Mouse (Mus musculus) urinary bladder, postnatal 10 days (tissue): ENCODE measurements around the gene Pofut1.
"Not testable (repeated sequence)": the region's sequence is repeated elsewhere in the genome, so short reads cannot be mapped to it uniquely, and the experiment has no call there.

Source experiments
- DNase-seq: peaks from one replicate; pipeline ENCODE4 v3.0.0; 2022; ENCODE audit warnings: low spot score

The Pofut1 gene

DNA sequence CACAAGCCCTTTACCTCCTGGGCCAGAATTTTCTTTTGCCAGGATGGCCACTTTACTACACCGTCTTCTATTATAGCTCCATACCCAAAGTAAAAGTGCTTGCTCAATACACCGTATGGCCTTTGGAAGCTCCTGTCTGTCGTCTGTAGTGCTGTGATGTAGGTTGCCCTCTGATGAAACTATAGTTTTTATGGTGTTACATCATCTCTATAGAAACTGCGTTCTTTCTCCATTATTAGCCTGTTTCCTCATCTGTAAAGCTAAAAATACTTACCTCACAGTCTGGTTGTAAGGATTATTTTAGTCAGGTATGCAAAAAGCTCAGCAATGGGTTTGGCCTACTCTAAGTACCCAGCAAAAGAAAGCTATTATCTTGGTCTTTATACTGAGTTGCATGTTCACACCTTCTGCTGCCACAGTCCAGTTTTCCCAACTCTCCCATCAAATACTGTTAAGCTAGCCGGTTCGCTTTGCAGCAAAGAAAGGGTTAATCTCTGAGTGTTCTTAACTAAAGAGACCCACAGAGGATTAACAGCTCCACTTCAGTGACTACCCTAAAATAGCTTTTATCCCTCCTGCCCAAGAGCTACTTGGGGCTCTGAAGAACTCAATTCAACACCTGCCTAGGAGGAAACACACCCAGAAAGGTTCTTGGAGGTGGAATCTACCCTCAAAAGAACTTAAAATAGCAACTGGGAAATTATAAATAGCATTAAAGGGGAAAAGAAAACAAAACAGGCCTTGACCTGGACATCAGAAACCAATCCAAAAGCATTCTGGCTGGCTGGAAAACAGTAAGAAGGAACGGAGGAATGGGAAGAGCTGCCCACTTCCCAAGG lies 2.1 kb upstream of the Pofut1 start:
- DNase-seq, result no peak

- DNase-seq, result no peak
These were observed 1.4 kb upstream of the Pofut1 start for GRCm38 (mm10) chr2:153239860-153240480.

- DNase-seq, result no peak
These were observed 565 bp upstream of the Pofut1 start for GRCm38 (mm10) chr2:153240701-153241235.

DNA sequence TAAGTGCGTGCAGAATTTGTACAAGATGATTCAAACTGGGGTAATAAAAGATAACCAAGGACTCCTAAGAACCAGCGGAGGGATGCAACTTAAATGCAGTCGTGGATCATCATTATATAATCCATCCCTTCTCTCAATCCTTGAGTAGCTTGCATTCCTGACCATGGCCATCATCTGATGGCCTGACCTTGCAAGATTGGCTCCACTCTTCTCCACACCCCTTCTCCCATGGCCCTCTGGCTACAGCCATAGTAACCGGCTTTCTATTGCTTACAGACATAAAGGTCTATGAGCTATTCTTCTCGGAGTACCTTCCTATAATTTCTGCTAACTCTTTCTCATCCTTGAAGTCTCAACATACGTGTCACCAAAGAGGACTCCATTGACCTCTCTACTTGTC lies 823 bp downstream of the Pofut1 start:
- no peak for DNase-seq

DNA sequence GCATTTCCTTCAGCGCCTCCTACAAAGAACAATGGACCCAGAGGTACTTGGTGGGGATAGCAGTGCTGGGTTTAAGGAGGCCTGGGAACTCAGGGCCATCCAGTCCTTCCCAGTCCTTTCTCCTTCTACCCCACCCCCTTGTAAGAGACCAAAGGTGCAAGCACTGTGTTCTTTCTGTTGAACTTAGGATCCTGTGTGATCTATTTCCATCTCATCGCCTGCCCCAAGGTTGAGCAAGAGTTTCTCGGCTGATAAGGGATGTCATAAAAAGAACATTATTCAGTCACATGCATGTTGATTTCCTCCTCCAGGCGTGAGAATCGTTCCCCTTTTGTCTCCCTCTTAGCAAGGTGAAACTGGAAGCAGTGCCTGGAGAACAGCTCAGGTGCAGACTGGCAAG lies 8.4 kb downstream of the Pofut1 start:
- no peak for DNase-seq

DNA sequence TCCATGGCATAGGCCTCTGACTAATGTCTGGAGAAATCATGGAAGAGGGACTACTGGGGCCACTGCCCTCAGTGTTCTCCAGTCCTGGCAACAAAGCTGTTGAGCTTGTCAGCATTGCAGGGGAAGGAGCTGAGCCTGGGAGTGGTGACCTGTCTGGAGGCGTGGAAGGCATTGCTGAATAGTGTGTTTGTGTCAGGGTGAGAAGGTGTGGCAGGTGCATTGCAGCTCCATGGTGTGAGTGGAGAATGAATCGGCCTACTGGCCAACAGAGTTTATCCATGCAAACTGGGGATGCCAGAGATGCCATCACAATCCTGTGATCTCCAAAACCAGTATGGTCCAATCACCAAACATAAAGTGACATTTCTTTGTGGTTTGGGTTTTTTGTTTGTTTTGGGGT lies 15.3 kb downstream of the Pofut1 start:
- no peak for DNase-seq

DNA sequence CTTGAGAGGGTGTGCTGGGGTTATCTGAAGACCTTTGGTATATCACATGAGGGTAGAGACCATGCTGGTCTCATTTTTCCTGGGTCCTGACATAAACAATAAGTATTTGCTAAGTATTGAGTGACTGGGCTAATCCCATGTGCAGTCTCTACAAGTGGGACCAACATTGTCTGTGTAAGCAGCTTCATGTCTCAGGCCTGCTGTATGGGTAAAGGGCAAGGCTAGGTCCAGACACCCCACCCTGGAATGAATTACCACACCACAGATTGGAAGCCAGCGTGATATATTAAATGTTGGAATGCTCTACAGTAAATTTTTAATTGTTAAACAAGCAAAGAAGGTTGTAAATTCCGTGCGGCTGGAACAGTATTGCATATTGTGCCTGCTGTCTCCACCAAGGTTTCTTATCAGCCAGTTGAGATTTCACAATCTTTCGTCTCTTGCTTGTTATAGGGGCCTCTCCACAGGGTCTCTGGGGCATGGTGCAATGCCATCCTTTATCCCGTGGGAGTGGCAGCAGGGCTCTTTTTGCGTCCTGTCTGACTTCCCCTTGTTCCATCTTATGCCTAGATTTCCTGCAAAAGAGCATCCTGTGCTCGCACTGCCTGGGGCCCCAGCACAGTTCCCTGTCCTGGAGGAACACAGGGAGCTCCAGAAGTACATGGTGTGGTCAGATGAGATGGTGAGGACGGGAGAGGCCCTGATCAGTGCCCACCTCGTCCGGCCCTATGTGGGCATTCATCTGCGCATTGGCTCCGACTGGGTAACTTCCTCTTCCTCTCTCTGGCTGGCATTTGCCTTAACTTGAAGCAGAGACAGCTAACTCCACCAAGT lies 17.9 kb downstream of the Pofut1 start:
- DNase-seq, result no peak

- no peak for DNase-seq
These were observed 18.7 kb downstream of the Pofut1 start for GRCm38 (mm10) chr2:153259864-153260674.

DNA sequence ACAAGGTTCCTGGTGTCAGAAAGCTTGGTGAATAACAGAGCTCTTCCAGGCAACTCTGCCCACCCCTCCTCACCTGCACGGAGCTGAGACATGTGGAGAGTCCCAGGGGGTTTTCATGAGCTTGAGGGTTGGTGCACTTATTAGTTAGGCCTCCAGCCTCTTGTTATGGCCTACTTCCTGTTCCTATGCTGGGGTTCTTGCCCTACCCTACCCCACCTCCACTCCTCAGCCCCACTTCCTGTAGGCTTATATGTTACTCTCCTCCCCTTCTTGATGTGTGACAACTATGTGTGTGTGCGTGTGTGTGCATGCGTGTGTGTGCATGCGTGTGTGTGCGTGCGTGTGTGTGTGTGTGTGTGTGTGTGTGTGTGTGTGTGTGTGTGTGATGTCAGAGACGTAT lies 21.7 kb downstream of the Pofut1 start:
- DNase-seq, result no peak

DNA sequence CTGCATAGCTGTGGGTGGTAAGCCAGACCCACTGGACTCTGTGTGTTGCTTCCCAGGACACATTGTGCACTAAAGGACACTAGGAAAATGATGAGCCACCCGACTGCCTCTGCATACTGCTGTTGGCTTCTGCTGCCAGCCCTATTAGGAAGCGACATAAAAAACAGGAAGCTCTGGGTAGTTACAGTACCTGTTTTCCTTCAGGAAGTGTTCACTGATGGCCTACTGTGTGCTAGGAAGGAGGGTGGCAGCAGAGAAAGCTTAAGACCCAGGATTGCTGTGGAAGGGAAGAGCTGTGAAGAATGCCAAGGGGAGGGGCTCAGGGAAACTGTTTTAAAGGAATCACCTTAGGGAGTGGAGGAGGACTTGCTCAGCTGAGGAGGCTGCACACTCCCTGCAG lies 26.0 kb downstream of the Pofut1 start:
- no peak for DNase-seq

GRCm38 (mm10) chr2:153270231-153270915 lies 29.0 kb downstream of the Pofut1 start:
- DNase-seq, result not testable (repeated sequence)

DNA sequence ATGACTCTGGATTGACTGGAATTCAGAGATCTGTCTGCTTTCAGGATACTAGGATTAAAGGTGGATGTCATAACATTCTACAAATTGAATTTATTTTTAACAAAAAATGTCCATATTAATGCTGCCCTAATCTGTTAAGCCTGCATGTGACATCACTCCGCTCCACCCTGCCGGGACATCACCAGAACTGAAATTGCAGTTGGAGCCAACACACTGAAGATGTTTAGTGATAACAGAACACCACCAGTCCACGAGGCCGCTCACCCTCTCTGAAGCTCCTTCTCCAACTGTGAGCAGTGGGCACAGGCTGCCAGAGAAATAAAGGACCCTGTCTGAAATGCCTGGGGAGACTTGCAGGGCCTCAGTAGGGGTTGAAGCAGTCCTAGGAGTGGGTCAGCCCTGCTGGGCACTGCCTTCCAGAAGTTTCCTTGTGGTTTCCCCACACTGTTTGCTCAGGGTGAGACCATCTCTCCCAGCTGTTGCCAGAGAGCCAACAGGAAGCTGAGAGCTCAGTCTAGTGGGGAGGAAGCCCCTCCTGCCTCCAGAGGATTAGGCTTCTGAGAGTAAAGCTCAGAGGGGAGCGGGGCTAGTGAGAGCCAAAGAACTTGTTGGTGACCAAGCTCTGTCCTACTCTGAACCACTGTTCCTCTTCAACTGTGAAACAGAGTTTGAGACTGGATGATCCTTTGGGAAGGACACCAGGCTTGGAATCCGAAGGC lies 33.0 kb downstream of the Pofut1 start:
- DNase-seq, result not testable (repeated sequence)

DNA sequence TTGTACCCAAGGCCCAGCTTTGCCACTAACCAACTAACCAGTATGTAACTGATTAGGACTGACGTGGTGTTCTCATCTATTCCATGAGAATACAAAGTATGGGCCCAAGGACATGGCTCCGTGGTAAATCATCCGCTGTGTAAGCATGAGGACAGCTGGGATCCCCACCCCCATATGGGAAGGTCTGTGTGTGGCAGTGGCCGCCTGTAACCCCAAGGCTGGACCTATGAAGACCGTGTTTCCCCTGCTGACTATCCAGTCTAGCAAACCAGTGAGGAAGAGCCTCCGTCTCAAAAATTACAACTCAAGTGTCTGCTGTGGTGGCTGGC lies 33.5 kb downstream of the Pofut1 start:
- no peak for DNase-seq

GRCm38 (mm10) chr2:153275577-153275976 lies 34.2 kb downstream of the Pofut1 start:
- DNase-seq, result not testable (repeated sequence)

GRCm38 (mm10) chr2:153276440-153276839 lies 35.1 kb downstream of the Pofut1 start:
- no peak for DNase-seq

DNA sequence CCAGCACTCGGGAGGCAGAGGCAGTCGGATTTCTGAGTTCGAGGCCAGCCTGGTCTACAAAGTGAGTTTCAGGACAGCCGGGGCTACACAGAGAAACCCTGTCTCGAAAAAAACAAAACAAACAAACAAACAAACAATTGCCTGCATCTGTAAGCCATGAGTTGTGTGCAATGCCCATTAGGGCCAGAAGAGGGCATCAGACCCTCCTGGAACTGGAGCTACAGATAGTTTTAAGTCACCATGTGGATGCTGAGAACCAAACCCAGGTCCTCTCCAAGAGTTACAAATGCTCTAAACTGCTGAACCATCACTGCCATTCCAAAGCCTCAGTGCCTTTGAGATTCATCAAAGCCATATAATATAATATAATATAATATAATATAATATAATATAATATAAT lies 35.5 kb downstream of the Pofut1 start:
- not testable (repeated sequence) for DNase-seq

GRCm38 (mm10) chr2:153278357-153278756 lies 37.0 kb downstream of the Pofut1 start:
- no peak for DNase-seq

DNA sequence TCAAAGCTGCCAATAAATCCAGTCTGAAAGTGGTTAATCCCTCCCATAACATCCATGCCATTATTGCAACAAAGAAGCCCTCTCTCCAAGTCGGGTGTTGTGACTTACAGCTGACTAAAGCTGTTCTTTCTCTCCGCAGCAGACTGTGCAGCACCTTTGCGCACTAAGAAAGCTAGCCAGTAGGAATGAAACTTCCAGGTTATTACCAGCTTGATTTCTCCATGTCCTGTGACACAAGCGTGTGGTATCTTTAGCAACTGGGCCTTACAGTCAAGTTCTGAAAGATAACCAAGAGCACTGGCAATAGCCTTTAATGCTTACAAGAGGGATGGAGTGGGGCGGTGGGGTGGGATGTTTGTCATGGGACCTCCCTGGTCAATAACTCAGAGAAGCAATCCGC lies 42.6 kb downstream of the Pofut1 start:
- no peak for DNase-seq

GRCm38 (mm10) chr2:153286524-153286923 lies 45.2 kb downstream of the Pofut1 start:
- DNase-seq, result no peak

- no peak for DNase-seq
These were observed 46.5 kb downstream of the Pofut1 start for GRCm38 (mm10) chr2:153287835-153288234.
